Mouse (Mus musculus) E14TG2a.4 (cell line): ENCODE results near the gene Dock4.

ENCODE experiments used
- CTCF ChIP-seq: conservative IDR thresholded peaks from 2 replicates; pipeline ENCODE4 v1.5.1; 2014; ENCODE audit warnings: low read length
- POU5F1 ChIP-seq: IDR thresholded peaks from 2 replicates; pipeline ENCODE4 v1.6.1; 2014; ENCODE audit warnings: low read length, borderline replicate concordance

DNA sequence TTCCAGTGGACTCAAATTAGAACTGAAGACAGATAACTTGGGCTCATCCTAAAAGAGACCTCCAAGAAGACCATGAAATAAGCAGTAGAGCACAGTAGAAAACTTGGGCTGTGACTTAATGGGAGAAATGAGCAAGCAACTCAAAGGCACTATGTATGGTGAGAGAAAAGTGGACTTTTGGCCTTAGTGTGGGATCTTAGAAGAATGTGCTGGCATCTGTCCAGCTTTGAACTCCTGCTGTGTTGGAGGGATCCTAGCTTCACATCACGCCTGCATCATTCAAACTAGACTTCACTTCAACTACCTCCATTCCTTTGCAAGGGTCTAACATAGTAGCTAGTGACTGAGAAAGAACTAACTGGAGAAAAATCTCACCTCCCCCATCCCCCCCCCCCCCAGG is 443.1 kb downstream of the Dock4 start:
- TF ChIP-seq CTCF = no peak
- TF ChIP-seq POU5F1 = no peak
